Mouse (Mus musculus) heart, adult 9 months (tissue): ENCODE data around the gene Ccnb3.
"Not testable (repeated sequence)": the region's sequence is repeated elsewhere in the genome, so short reads cannot be mapped to it uniquely, and the experiment has no call there.

Experiments used
- DNase-seq, 2 experiments: peaks; one replicate each; pipeline ENCODE4 v3.0.0; 2022; ENCODE audit warnings: low spot score in 2 of 2

Ccnb3 gene

DNA sequence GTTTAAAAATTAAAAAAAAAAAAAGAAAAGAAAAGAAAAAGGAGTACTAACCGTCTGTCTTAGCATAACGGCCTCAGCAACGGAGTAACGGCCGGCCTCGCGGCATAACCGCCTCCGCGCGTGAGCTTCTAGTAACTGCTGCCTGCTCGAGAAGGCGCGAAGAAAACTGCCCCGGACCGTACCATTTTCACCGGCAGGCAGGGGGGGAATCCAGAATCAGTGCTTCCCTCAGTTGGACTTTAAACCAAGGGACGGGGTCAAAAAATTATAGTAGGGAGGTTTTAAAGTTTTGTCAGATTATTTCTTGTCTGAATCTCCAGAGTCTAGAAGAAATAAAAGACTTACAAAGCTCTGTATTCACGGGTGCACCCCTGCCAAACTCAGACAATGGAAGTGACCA, at the start of gene Ccnb3:
Gene Ccnb3 (minus strand): TSS at position 101 of the 400 bp plus-strand sequence.
- no peak for DNase-seq

DNA sequence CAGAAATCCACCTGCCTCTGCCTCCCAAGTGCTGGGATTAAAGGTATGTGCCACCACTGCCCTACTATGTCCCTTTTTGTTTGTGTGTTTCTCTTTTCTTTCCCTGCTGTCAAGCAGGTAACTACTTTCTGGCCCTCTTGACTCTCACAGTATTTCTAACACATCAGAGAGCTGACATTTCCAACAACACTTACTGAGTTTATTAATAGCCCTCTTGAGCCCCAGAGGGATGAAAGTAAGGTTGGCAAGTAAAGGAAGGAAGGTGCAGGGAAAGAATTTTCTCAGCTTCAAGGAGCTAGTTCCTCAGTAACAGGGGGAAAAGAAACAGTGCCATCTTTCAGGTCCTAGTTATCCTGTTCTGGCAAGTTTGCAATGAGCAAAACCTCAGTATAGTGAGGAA, 48.9 kb upstream of the Ccnb3 start:
- no peak for DNase-seq

DNA sequence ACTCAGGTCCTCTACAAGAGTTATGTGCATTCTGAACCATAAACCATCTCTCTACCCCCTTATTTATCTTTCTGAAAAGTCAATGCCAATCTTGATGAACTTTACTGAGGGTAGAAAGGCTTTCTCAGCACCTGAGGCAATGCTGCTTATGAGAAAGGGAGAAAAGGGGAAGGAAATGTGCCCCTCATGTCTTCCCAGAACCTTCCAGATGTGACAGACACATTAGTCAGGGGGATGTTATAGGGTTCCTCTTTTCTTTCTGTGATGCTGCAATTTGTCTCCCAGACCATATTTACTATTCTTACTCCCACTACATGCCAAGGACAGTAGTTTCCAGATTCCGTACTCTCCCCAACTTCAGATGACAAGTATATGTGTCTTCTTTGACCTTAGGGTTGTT, 44.5 kb upstream of the Ccnb3 start:
- DNase-seq = no peak

DNA sequence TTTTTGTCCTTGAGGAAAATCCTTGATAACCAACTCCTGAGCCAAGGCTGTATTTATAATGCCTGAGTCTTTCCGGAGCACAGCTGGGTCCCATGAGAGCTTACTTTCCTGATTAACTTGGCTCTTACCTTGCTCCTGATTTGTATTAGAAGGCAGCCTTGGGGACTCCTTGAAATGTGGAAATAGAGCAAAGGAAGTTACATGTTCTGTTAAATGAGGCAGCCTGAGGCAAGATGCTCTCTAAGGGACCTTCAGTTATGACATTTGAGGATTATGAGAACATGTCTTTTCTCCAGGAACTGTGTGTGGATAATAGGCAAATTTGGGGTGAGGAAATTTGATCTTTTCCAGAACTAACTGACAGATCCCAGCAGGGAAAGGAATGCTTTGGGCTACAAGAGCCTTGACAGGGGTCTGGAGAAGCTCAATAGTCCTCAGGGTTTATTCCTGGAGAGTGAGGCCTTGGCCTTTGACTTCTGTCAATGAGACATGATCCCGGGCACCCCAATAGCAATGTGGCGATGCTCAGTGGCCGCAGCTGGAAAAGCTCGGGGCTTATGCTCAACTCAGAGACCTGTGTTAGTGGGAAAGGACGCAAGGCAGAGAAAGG, 38.5 kb upstream of the Ccnb3 start:
- DNase-seq = no peak

DNA sequence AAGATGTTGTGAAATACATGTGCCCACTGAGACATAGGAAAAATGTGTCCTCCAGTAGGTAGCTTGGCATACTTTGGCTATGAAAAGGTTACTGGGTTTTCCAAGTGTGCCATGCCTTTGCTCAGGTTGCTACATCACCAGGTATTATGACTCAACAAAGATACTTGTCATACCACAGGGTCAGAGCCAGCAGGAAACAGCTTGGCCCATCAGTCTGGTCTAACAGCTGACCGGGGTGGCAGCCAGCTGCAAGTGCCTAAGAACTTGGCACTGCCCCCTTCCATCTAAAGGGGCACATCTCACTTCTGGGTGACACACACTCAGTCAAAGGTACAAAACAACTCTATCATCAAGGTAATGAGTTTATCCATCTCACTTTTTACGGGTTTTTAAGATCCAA, 26.6 kb upstream of the Ccnb3 start:
- DNase-seq = no peak

DNA sequence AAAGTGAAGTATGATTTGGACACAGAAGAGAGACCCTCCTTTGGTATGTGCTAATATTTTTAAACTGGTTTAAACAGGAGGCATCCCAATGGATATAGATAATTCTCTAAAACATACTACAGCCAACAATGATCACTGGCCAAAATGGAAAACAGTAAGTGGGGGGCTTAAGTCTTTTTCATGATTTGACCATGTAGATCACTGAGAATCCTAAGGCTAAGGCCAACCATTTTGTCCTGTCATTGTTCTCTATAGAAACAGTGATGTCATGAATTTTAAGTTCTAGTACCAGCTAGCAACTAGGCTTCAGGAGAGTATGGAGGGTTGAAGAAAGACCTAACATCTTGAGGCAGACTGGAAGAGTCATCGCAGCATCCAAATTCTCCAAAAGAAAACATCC, 25.8 kb upstream of the Ccnb3 start, which contains the start of gene Akap4:
Gene Akap4 (plus strand): TSS at position 301 of the 400 bp plus-strand sequence.
- DNase-seq = no peak

DNA sequence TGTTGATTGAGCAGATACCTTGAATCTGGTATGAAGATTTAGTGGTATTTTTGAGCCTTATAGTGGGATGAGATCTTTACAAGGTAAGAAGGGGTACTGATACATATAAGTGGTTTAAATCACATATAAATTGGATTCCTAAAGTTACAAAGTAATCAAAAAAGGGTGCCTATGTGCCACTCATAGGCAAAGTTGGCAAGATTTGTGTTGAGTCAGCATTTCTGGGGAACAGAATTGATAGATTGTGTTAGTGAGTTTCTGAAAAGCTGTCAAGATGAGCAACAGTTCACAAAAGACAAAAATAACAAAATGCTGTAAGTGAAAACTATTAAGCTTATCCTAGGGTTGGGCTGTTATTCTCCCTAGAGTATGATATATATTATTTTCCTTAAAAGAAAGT, 22.7 kb upstream of the Ccnb3 start:
- no peak for DNase-seq

DNA sequence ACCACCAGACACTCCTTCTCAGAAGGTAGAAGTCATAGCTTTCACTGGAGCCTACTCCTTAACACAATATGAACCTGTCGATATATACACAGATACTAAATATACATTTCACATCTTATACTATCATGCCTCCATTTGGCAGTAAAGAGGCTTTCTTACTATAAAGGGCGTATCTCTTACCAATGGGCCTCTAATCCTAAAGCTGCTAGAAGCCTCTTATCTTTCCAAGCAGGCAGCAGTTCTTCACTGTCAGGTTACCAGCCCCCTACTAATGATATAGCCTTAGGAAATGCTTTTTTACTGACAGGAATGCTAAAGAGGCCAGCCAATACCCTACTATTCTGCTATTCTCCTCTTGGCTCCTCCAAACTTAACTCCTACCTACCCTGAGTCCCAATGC, 16.2 kb upstream of the Ccnb3 start:
- no peak for DNase-seq

DNA sequence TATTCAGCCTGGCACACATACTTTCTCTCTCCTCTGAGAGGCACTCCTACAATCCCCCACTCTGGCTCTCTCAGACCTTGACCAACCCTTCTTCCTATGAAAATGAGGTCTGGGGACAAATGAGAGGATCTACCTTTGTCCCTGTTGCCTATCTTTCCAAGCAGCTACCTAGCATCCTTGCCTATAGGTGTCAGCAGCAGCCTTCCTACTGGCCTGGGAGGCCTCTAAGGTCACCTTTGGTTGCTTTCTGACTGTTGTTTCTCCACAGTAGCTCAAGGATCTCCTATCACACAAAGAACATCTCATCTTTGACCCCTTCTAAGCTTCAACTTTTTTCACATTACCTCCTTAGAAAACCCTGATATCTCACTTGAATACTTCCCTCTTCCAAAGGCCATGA, 15.6 kb upstream of the Ccnb3 start:
- DNase-seq = no peak

DNA sequence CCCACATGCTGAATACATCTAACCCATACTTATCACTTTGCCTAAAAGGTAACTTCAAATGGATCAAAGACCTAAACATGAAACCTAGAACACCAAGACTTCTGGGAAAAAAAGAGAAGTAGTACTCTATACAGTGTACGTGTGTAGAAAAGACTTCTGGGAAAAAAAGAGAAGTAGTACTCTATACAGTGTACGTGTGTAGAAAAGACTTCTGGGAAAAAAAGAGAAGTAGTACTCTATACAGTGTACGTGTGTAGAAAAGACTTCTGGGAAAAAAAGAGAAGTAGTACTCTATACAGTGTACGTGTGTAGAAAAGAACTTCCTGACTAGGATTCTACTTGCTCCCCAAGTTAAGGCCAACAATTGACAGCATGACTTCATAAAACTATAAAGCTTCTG, 57.5 kb downstream of the Ccnb3 start:
- DNase-seq = not testable (repeated sequence)

DNA sequence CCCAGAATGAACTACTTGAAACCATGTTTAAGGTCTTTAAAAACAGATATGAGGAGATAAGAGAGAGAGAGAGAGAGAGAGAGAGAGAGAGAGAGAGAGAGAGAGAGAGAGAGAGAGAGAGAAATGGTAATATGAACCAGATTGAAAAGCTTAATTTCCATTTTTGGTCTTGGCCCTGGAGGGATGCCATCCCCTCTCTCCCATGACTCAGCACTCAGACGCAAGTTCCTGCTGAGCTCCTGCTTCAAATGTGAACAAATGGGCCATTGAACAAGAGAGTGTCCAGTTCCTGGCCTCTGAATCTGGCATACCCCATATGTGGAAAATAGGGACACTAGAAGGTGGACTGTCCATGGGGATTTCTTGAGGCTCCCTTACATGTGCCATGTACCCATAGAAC, 69.5 kb downstream of the Ccnb3 start:
- DNase-seq = no peak

DNA sequence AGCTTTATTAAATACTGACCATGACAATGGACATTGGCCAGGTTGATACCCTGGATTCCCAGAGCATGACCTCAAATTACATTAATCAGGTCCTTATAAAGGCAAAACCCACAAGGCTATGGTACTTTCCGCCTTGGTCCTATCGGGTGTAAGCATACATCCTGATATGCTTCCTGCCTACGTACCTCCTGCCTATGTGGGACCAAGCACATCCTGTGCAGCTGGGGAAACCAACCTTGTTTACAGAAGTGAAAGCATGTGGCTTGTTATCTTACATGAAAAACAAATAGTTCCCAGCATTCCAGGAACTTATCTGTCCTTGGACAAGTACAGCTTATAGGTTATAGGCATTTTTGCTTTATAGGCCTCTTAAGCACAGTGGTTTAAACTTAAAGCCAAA, 72.8 kb downstream of the Ccnb3 start:
- DNase-seq = no peak
